Mouse (Mus musculus) heart, embryonic 14.5 days (tissue): ENCODE data around the gene Rreb1. TPM values are rescaled to one million over a fixed set of nuclear protein-coding genes. Genes with fewer than 3 reads are reported as not detected.

Experiments used
- ATAC-seq: fragments of 200-750 bp; cut with Nextera tagmentation; 2 replicates; pipeline ENCODE4 v1.8.0; 2017; ENCODE audit warnings: low read depth, moderate TSS enrichment; ENCODE audit not compliant: insufficient number of reproducible peaks, insufficient read depth, low FRiP score
- H3K27ac ChIP-seq, 2 experiments: fragments of 200-500 bp in 1 of 2; fragments of 300-500 bp in 1 of 2; sonication (generic) in 1 of 2; replicated peaks in 1 of 2; 2 replicates each; pipeline ENCODE4 v1.5.1; 2012 to 2014; ENCODE audit warnings: low read depth in 2 of 2, low read length in 2 of 2, control low read depth in 1 of 2, mild to moderate bottlenecking in 1 of 2, mixed read lengths in 1 of 2; ENCODE audit not compliant: control insufficient read depth in 1 of 2, insufficient read depth in 1 of 2
- H3K27me3 ChIP-seq: fragments of 300-500 bp; sonication (generic); 2 replicates; pipeline ENCODE4 v1.6.1; 2014; ENCODE audit warnings: mild to moderate bottlenecking, low read length, control low read depth; ENCODE audit not compliant: control insufficient read depth, insufficient read depth
- H3K36me3 ChIP-seq: fragments of 300-500 bp; sonication (generic); 2 replicates; pipeline ENCODE4 v1.6.1; 2014; ENCODE audit warnings: mild to moderate bottlenecking, control low read depth, low read length, mixed read lengths; ENCODE audit not compliant: control insufficient read depth, insufficient read depth
- H3K4me1 ChIP-seq, 2 experiments: fragments of 200-500 bp in 1 of 2; fragments of 300-500 bp in 1 of 2; sonication (generic) in 1 of 2; 2 replicates each; pipeline ENCODE4 v1.6.1; 2012 to 2014; ENCODE audit warnings: low read length in 2 of 2, control low read depth in 1 of 2, mixed read lengths in 1 of 2; ENCODE audit not compliant: control insufficient read depth in 2 of 2, insufficient read depth in 2 of 2
- H3K4me2 ChIP-seq: fragments of 300-500 bp; sonication (generic); 2 replicates; pipeline ENCODE4 v1.6.1; 2014; ENCODE audit warnings: mild to moderate bottlenecking, low read length
- H3K4me3 ChIP-seq, 2 experiments: fragments of 200-500 bp in 1 of 2; fragments of 300-500 bp in 1 of 2; sonication (generic) in 1 of 2; 2 replicates each; pipeline ENCODE4 v1.5.1; 2012 to 2014; ENCODE audit warnings: low read length in 2 of 2, mild to moderate bottlenecking in 2 of 2, control low read depth in 1 of 2, low read depth in 1 of 2, moderate library complexity in 1 of 2; ENCODE audit not compliant: control insufficient read depth in 1 of 2, insufficient read depth in 1 of 2
- H3K9ac ChIP-seq: fragments of 300-500 bp; sonication (generic); 2 replicates; pipeline ENCODE4 v1.6.1; 2014; ENCODE audit warnings: mild to moderate bottlenecking, low read length
- H3K9me3 ChIP-seq: fragments of 300-500 bp; sonication (generic); 2 replicates; pipeline ENCODE4 v1.6.1; 2016; ENCODE audit warnings: low read length, control low read depth; ENCODE audit not compliant: control insufficient read depth
- WGBS: fragments of 180-500 bp; shearing (Covaris S2); extraction: QIAGEN DNeasy Blood & Tissue Kit; methylation state at CpG from one replicate; pipeline ENCODE4 v1.1.7; 2014; 5-methylcytosine and 5-hydroxymethylcytosine counted together
- polyA plus RNA-seq: library from polyadenylated mRNA; unstranded; fragments of >200 nt; fragmentation: Nextera tagmentation; extraction: Ambion mirVana; gene quantifications from 2 replicates; pipeline ENCODE4 v1.2.1, GENCODE M21; 2014

The Rreb1 gene
- polyA plus RNA-seq, 1 experiment from 2014 or later = 17.8 TPM

DNA sequence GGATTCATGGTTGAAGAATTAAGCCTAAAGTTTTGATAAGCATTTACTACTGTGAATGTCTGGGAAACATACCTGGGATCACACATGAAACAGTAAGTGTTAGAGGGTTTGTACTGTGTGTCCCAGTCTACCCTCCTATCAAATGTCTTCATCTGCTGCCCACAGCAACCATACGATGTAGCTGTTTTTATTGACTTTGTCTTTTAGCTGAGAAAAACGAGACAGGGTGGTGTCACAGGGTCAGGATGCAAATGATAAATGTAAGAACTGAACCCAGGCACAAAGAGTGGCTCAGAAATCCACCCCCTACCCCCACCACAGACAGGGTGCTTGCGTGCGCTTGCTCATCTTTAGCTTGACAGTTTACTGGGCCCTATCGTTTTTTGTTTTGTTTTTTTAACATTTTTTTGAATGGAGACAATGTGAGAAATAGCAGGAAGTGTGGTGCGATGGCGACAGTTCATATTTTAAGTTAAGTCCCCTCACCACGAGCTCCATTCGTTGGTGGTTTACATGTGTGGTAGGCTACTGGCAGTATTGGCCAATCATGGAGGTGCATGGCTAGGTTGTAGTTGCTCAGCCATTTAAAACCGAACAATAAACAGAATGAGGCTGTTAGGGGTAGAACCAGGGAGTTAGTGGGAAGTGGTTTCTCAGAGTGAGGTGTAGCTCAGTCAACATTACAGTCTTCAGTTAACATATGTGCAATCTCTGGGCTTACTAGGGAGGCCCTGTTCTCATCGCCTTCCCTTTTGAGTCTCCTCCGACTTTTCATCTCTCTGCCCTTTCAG, 92.1 kb downstream of the Rreb1 start:
- H3K36me3 ChIP-seq = no peaks in the 10 kb centered on the region
- H3K9me3 ChIP-seq = no peaks in the 10 kb centered on the region
- H3K27ac ChIP-seq = no peak overlapping the region
- 79% methylated on average over 12 of the region's 12 CpGs for WGBS
- ATAC-seq = no peak
- no peaks in the 10 kb centered on the region for H3K27me3 ChIP-seq
- no peak overlapping the region for H3K4me2 ChIP-seq
- H3K9ac ChIP-seq = no peak overlapping the region
- H3K4me1 ChIP-seq = peaks cover 9 to 59% of the 10 kb centered on the region in 2 experiments
- no peak overlapping the region for H3K4me3 ChIP-seq

DNA sequence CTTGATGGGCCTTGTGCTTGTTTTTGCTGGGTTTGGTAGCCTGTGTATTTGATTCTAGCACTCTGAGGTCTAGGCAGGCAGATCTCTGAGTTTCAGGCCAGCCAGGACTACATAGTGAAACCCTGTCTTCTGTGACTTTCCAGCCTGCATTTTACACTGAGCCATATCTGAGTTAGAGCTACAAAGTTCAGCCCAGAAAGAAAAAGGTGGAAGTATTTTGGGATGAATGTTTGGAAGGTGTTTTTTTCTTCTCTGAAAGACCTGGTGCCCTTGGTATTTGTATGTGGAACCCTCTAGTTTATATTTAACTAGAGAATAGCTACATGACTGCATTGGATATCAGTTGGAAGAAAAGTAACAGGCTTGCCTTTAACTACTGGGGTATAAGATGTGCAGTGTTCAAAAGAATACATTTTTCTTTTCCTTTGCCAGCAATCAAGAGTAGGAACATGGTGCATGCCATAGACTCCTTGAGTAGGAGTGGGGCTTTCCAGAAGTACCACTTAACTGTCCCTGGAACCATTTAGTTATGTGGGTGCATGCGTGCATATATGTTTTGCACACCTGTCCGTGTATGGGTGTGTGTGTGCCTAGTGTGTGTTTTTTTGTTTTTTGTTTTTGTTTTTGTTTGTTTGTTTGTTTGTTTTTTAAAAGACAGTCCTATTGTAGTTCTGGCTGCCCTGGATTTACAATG, 94.1 kb downstream of the Rreb1 start:
- Histone ChIP-seq H3K4me1 (peaks cover 3 to 46% of the 10 kb centered on the region in 2 experiments), H3K9me3 (no peaks in the 10 kb centered on the region), H3K4me3 (no peak overlapping the region), H3K36me3 (no peaks in the 10 kb centered on the region), H3K9ac (no peak overlapping the region), H3K4me2 (no peak overlapping the region), H3K27me3 (no peaks in the 10 kb centered on the region), H3K27ac (no peak overlapping the region)
- ATAC-seq = no peak
- 93% methylated on average over 2 of the region's 2 CpGs for WGBS

DNA sequence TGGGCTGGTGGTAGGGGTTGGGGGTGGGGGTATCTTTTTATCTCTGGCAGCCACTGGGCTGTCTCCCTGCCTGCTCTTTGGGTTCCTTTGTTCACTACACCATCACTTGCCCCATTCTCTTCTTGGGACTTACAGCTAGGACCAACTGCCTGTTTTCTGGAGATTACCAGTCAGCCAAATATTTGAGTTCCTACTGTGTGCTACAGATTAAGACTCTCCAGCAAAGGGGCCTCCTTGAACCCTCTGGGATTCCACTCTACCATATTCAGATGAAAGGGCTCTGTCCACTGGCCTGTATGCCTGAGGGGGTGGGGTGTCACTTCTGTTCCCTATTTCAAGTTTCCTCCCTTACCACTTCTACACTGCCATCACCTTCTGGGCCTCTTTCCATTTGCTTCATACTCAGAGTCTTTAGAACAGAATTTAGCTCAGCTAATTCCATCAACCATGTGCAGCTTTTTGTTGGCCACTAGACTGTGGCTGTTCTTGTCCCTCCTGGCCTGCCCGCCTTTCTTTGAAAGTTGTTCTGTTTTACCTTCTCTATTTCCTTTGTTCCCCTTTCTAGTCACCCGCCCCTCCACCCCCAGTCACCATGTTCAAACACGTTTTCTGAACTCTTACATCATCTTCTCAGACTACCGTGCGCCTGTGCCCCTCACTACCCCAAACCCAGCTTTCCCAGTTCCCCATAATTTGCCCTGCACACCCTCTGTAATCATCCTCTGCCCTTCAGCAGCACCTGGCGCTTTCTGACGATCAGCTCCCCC, 95.1 kb downstream of the Rreb1 start:
- H3K9me3 ChIP-seq = no peaks in the 10 kb centered on the region
- H3K4me1 ChIP-seq = peaks cover 6 to 44% of the 10 kb centered on the region in 2 experiments
- H3K4me2 ChIP-seq = no peak overlapping the region
- no peak overlapping the region for H3K9ac ChIP-seq
- 0 out of 4 replicates have a peak overlapping the region, but pooled peaks of 1 of the 2 experiments have one; percentile 19 for H3K27ac ChIP-seq
- WGBS = 79% methylated on average over 7 of the region's 7 CpGs
- H3K27me3 ChIP-seq = no peaks in the 10 kb centered on the region
- no peak for ATAC-seq
- H3K36me3 ChIP-seq = no peaks in the 10 kb centered on the region
- H3K4me3 ChIP-seq = no peak overlapping the region

DNA sequence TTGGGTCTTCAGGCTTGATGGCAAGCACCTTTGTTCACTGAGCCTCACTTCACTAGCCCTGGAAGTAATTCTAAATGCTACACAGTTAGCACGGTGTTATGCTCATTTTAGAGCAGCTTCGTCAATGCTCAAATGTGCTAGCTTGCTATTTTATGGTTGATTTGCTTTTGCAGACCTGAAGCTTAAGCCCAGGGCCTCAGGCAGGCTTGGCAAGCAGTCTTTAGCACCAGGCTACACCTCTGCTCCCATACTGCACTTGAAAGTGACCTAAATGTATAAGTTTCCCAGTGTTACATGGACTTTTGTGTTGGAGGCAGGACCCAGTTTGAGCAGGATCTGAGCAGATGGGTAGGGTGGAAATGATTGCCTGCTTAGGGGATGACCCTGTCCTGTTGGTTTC, 97.7 kb downstream of the Rreb1 start:
- peaks cover 26 to 63% of the 10 kb centered on the region in 2 experiments for H3K4me1 ChIP-seq
- no peak overlapping the region for H3K4me3 ChIP-seq
- no peaks in the 10 kb centered on the region for H3K36me3 ChIP-seq
- H3K27me3 ChIP-seq = no peaks in the 10 kb centered on the region
- H3K9ac ChIP-seq = no peak overlapping the region
- no peak overlapping the region for H3K27ac ChIP-seq
- H3K4me2 ChIP-seq = no peak overlapping the region
- no peak for ATAC-seq
- WGBS = 88% methylated on average over 2 of the region's 2 CpGs
- no peaks in the 10 kb centered on the region for H3K9me3 ChIP-seq

DNA sequence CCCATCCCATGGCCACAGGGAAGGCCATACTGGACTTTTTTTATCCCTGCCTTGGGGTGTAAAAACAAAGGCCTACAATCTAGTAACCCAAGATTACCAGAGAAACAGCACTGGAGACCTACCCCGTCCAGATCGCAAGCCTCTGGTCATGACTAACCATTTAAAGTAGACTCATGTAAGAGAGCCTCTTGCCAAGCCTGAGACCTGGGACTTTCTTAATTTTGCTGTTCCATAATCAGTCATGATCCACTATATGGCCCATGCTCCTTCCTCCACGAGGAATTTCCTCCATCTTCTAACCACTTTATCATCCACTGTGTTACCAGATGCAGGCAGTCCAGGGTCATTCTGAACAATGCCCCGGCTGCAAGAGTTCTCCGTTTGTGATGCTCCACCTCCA, 98.2 kb downstream of the Rreb1 start:
- ATAC-seq = no peak
- Histone ChIP-seq H3K4me2 (no peak overlapping the region), H3K4me1 (peaks cover 27 to 67% of the 10 kb centered on the region in 2 experiments), H3K9ac (no peak overlapping the region), H3K9me3 (no peaks in the 10 kb centered on the region), H3K4me3 (no peak overlapping the region), H3K36me3 (no peaks in the 10 kb centered on the region), H3K27me3 (no peaks in the 10 kb centered on the region), H3K27ac (no peak overlapping the region)
- 62% methylated on average over 5 of the region's 5 CpGs for WGBS

DNA sequence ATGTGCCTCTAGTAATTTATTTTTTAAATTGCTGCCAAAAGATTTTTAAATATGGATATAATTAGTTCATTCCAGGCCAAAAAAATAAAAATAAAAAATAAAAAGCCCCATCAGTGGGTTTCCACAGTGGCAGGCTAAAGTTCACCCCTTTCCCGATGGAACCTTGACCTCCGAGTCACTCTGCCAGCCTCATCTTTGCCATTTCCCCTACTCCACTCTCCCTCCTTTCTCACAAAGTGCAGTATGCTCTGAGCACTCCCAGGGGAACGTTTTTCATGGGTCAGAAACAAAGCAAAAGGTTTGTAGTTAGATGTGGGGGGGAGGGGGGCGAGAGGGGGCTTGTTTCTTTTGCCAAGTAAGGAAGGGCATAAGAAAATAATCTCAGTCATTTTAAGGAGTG, 98.6 kb downstream of the Rreb1 start:
- no peak overlapping the region for H3K27ac ChIP-seq
- no peak overlapping the region for H3K4me2 ChIP-seq
- H3K4me3 ChIP-seq = no peak overlapping the region
- H3K9ac ChIP-seq = no peak overlapping the region
- ATAC-seq = no peak
- no peaks in the 10 kb centered on the region for H3K36me3 ChIP-seq
- no peaks in the 10 kb centered on the region for H3K27me3 ChIP-seq
- 72% methylated on average over 4 of the region's 4 CpGs for WGBS
- H3K4me1 ChIP-seq = peaks cover 30 to 72% of the 10 kb centered on the region in 2 experiments
- no peaks in the 10 kb centered on the region for H3K9me3 ChIP-seq

DNA sequence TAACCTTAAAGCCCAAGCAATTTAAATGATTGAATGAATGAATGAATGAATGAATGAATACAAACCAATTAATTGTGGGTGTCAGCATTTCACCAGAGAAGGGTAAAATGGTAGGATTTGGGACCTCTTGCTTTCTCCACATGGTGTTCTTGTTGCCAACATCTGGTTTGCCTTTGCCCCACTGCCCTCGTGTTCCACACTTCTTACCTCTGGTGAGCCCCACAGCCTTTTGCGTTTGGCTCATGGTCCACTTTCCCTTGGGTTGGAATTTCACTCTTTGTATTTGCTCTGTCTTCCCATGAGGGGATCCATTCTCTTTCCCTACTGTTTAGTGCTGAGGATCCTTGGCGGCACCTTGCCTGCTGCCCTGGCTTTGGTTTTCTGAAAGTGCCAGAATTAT, 99.0 kb downstream of the Rreb1 start:
- Histone ChIP-seq H3K9ac (no peak overlapping the region), H3K4me2 (no peak overlapping the region), H3K27ac (no peak overlapping the region), H3K9me3 (no peaks in the 10 kb centered on the region), H3K4me1 (peaks cover 30 to 72% of the 10 kb centered on the region in 2 experiments), H3K4me3 (no peak overlapping the region), H3K27me3 (no peaks in the 10 kb centered on the region), H3K36me3 (no peaks in the 10 kb centered on the region)
- no peak for ATAC-seq
- 76% methylated on average over 3 of the region's 3 CpGs for WGBS
